Mouse (Mus musculus) liver, embryonic 14.5 days (tissue): ENCODE measurements at regions not wholly inside any gene's neighbourhood (a gene's known extent, or its start where the extent isn't known, plus 50 kb on each side); places are given as distances from the start of the nearest gene placed in this dataset.

Source experiments
- ATAC-seq: fragments of 200-750 bp; cut with Nextera tagmentation; 2 replicates; pipeline ENCODE4 v1.8.0; 2017; ENCODE audit warnings: moderate number of reproducible peaks, mild to moderate bottlenecking, moderate library complexity; ENCODE audit not compliant: insufficient read depth
- DNase-seq, 3 experiments: peaks; one replicate each; pipeline ENCODE4 v3.0.0-alpha.2; 2012 to 2013; ENCODE audit warnings: low read depth in 3 of 3, low spot score in 3 of 3
- H3K27ac ChIP-seq: fragments of 300-500 bp; sonication (generic); 2 replicates; pipeline ENCODE4 v1.5.1; 2014; ENCODE audit warnings: moderate library complexity, mild to moderate bottlenecking, control low read depth, inconsistent platforms
- H3K27me3 ChIP-seq: fragments of 300-500 bp; sonication (generic); 2 replicates; pipeline ENCODE4 v1.6.1; 2014; ENCODE audit warnings: mild to moderate bottlenecking, low read length, moderate library complexity; ENCODE audit not compliant: control insufficient read depth, insufficient read depth
- H3K36me3 ChIP-seq: fragments of 300-500 bp; sonication (generic); replicated peaks from 2 replicates; pipeline ENCODE4 v1.6.1; 2014; ENCODE audit warnings: low read depth; ENCODE audit not compliant: control insufficient read depth, insufficient read depth
- H3K4me1 ChIP-seq, 2 experiments: fragments of 200-500 bp in 1 of 2; fragments of 300-500 bp in 1 of 2; sonication (generic) in 1 of 2; replicated peaks; 2 replicates each; pipeline ENCODE4 v1.6.1; 2012 to 2014; ENCODE audit warnings: antibody characterized with exemption in 1 of 2, inconsistent platforms in 1 of 2, low read length in 1 of 2; ENCODE audit not compliant: control insufficient read depth in 2 of 2, insufficient read depth in 2 of 2
- H3K4me2 ChIP-seq: fragments of 300-500 bp; sonication (generic); 2 replicates; pipeline ENCODE4 v1.6.1; 2014; ENCODE audit warnings: low read depth, mild to moderate bottlenecking, control low read depth, moderate library complexity
- H3K4me3 ChIP-seq, 2 experiments: fragments of 200-500 bp in 1 of 2; fragments of 300-500 bp in 1 of 2; sonication (generic) in 1 of 2; 2 replicates each; pipeline ENCODE4 v1.5.1; 2012 to 2014; ENCODE audit warnings: low read depth in 2 of 2, low read length in 2 of 2, mild to moderate bottlenecking in 2 of 2, control low read depth in 1 of 2, inconsistent platforms in 1 of 2, moderate library complexity in 1 of 2; ENCODE audit not compliant: insufficient read depth in 1 of 2
- H3K9ac ChIP-seq: fragments of 300-500 bp; sonication (generic); replicated peaks from 2 replicates; pipeline ENCODE4 v1.6.1; 2014; ENCODE audit warnings: mild to moderate bottlenecking, control low read depth, moderate library complexity
- H3K9me3 ChIP-seq: fragments of 300-500 bp; sonication (generic); 2 replicates; pipeline ENCODE4 v1.6.1; 2016; ENCODE audit warnings: low read length, mixed read lengths; ENCODE audit not compliant: control insufficient read depth
- CTCF ChIP-seq: IDR thresholded peaks from 2 replicates; pipeline ENCODE4 v1.5.1; 2016; ENCODE audit warnings: antibody characterized with exemption, low read depth, control low read depth
- EP300 ChIP-seq: IDR thresholded peaks from 2 replicates; pipeline ENCODE4 v1.6.1; 2016; ENCODE audit warnings: antibody characterized with exemption, low read depth
- WGBS: fragments of 180-500 bp; shearing (Covaris S2); extraction: QIAGEN DNeasy Blood & Tissue Kit; methylation state at CpG from one replicate; pipeline ENCODE4 v1.1.7; 2014; ENCODE audit not compliant: insufficient replicate concordance; 5-methylcytosine and 5-hydroxymethylcytosine counted together

GRCm38 (mm10) chr7:68667790-68668732 lies 81.0 kb downstream of the Arrdc4 start:
- no peak overlapping the region for H3K4me2 ChIP-seq

GRCm38 (mm10) chr7:68667215-68667614 lies 81.8 kb downstream of the Arrdc4 start:
- no peak overlapping the region for H3K4me3 ChIP-seq
- 45% methylated on average over 4 of the region's 4 CpGs for WGBS
- no peak overlapping the region for H3K27ac ChIP-seq
- H3K9me3 ChIP-seq: no peaks in the 10 kb centered on the region
- ATAC-seq: no peak
- TF ChIP-seq EP300 (no peak), CTCF (peak; percentile 36)
- H3K4me1 ChIP-seq: no peaks in the 10 kb centered on the region
- H3K27me3 ChIP-seq: no peaks in the 10 kb centered on the region
- H3K36me3 ChIP-seq: no peaks in the 10 kb centered on the region
- H3K4me2 ChIP-seq: no peak overlapping the region
- H3K9ac ChIP-seq: no peak overlapping the region
- no peak for DNase-seq

More at GRCm38 (mm10) chr7:68667790-68668732, 81.0 kb downstream of the Arrdc4 start:
- H3K9me3 ChIP-seq: no peaks in the 10 kb centered on the region
- ATAC-seq: no peak
- 29% methylated on average over 12 of the region's 12 CpGs for WGBS
- no peak overlapping the region for H3K27ac ChIP-seq
- TF ChIP-seq EP300: no peak
- no peak for TF ChIP-seq CTCF
- H3K4me3 ChIP-seq: no peak overlapping the region
- no peaks in the 10 kb centered on the region for H3K27me3 ChIP-seq
- H3K9ac ChIP-seq: no peak overlapping the region
- no peaks in the 10 kb centered on the region for H3K36me3 ChIP-seq
- H3K4me1 ChIP-seq: no peaks in the 10 kb centered on the region
- DNase-seq: peak in 1 of 3 experiments; percentile 7

GRCm38 (mm10) chr7:68656354-68656753 lies 92.7 kb downstream of the Arrdc4 start:
- Histone ChIP-seq H3K9ac (no peak overlapping the region), H3K36me3 (no peaks in the 10 kb centered on the region), H3K9me3 (no peaks in the 10 kb centered on the region), H3K4me3 (no peak overlapping the region), H3K4me1 (no peaks in the 10 kb centered on the region), H3K4me2 (no peak overlapping the region), H3K27ac (no peak overlapping the region), H3K27me3 (no peaks in the 10 kb centered on the region)
- no peak for DNase-seq
- ATAC-seq: no peak
- TF ChIP-seq CTCF: no peak
- TF ChIP-seq EP300: no peak

- DNase-seq: no peak
- no peak for ATAC-seq
- 29% methylated on average over 1 of the region's 1 CpGs for WGBS
These were observed 95.5 kb downstream of the Arrdc4 start for GRCm38 (mm10) chr7:68653534-68653933.

GRCm38 (mm10) chr7:68651418-68651817 lies 97.6 kb downstream of the Arrdc4 start:
- Histone ChIP-seq H3K27ac (no peak overlapping the region), H3K4me1 (no peaks in the 10 kb centered on the region), H3K27me3 (no peaks in the 10 kb centered on the region), H3K4me3 (no peak overlapping the region), H3K36me3 (no peaks in the 10 kb centered on the region), H3K9ac (no peak overlapping the region), H3K4me2 (no peak overlapping the region), H3K9me3 (no peaks in the 10 kb centered on the region)
- no peak for DNase-seq
- 50% methylated on average over 4 of the region's 4 CpGs for WGBS
- ATAC-seq: no peak
- TF ChIP-seq CTCF: no peak; the same call in 1 of the 2 replicates

More at GRCm38 (mm10) chr7:68653534-68653933, 95.5 kb downstream of the Arrdc4 start:
- Histone ChIP-seq H3K4me3 (no peak overlapping the region), H3K27me3 (no peaks in the 10 kb centered on the region), H3K9ac (no peak overlapping the region), H3K27ac (no peak overlapping the region), H3K9me3 (no peaks in the 10 kb centered on the region), H3K4me2 (no peak overlapping the region), H3K4me1 (no peaks in the 10 kb centered on the region), H3K36me3 (no peaks in the 10 kb centered on the region)
- TF ChIP-seq EP300: no peak
- no peak for TF ChIP-seq CTCF
